Mouse (Mus musculus) retina, postnatal 1 day (tissue): ENCODE measurements around the gene Txndc11.
"Not testable (repeated sequence)": the region's sequence is repeated elsewhere in the genome, so short reads cannot be mapped to it uniquely, and the experiment has no call there.

Experiments
- DNase-seq: peaks from one replicate; pipeline ENCODE4 v3.0.0-alpha.2; 2012

Gene Txndc11

DNA sequence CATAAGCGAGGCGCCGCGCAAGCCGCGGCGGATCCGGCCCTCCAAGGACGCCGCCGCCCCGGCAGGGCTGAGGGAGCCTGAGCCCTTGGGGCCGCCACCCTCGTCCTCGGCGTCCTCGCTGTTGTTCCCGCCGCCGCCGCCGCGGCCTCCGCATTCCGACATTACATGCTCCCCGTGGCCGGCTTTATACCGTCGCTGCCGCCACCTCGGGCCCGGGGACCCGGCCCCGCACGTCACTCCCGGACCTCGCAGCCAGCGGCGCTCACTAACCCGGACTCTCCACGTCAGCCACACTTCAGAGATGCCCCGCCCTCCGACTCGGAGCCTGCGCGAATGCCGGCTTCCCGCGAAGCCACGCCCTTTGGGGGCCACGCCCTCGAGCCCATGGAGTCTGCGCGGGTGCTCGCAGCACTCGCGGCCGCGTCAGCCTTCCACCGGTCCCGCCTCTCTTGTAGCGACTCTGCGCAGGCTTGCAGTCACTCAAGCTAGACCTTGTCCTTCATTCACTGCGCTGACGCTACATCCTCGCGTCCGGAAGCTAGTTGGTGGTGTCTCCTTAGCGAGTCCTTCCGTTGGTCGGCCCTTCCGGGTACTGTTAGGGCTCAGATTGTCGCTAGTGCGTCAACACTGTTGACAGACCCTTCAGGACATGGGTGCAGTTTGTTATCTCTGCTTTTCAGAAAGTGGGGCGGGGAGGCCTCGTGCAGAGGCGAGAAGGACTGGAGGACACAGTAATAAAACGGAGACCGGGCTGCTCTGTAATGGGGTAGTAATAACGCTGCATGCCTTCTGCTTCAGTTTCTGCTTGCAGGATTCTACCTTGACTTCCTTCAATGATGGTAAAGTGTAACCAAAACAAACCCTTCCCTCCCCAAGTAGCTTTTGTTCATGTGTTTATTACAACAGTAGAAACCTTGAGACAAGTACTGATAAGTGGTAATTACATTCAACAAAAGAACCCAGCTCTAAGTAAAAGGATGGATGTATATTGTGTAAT, at the start of gene Txndc11:
Gene Txndc11, minus strand, starts transcription at position 303 of the 997 bp plus-strand sequence.
- DNase-seq = peak; percentile 98

DNA sequence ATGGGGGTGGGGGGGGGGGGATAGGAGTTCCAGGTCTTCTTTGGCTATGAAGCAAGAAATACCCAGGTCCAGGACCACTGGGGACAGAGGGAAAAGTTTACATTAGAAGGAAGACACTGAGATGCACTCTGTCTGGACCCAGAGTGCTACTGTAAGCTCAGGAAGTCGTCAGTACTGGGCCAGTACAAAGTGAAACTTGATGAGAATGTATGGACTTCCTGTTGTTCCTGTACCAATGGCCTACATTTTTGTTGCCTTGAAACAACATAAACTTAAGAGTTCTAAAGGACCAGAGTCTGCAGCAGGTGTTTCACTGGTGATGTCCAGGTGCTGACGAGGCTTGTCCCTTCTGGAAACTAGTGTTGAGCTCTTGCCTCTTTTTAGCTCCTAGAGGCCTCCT, 43.0 kb upstream of the Txndc11 start:
- no peak for DNase-seq

DNA sequence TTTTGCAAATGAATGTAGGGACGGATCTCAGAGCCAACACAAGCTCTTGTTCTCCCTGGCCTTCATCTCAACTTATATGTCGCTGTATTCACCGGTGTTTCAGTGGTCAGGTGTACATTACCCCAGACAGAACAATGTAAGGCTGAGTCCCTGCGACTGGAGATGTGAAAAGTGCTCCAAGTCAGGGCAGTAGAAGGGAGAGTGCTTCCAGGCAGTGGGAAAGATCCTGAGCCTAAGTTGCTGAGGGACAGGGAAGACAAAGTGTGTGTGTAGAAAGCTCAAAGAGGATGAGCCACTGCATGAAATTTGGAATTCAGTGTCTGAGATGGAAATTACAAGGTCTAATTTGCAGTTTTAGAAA, 42.4 kb upstream of the Txndc11 start:
- DNase-seq = no peak

DNA sequence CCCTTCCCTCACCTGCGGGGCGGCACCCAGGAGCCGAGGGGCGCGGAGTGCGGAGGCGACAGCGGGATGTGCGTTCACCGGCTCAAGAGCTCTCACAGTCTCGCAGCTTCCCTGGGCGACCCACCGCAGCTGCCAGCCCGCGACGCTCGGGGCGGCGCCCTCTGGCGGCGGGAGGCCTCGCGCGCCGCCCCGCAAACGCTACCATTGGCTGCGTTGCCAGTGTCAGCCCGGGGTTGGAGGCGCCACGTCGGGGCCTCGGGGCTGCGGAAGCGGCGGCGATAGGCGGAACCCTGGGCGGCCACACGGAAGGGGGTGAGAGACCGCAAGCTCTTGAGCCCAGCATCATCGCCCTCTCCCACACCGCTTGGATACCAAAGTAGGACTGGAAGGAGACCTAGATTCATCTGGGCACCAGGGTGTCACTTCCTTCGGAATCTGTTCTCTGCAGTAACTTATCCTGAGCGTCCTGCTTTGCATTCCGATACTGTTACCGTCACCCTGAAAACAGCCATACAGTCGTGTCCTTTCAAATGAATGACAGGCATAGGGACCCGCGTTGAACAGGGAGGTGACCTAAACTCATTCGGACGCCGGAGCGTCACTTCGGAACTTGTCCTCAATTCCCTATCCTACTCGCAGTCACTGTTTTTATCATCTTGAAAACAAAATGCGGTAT, 41.9 kb upstream of the Txndc11 start, which contains the start of gene Zc3h7a:
Gene Zc3h7a, minus strand, starts transcription at position 186 of the 676 bp plus-strand sequence.
- DNase-seq = peak; percentile 95

DNA sequence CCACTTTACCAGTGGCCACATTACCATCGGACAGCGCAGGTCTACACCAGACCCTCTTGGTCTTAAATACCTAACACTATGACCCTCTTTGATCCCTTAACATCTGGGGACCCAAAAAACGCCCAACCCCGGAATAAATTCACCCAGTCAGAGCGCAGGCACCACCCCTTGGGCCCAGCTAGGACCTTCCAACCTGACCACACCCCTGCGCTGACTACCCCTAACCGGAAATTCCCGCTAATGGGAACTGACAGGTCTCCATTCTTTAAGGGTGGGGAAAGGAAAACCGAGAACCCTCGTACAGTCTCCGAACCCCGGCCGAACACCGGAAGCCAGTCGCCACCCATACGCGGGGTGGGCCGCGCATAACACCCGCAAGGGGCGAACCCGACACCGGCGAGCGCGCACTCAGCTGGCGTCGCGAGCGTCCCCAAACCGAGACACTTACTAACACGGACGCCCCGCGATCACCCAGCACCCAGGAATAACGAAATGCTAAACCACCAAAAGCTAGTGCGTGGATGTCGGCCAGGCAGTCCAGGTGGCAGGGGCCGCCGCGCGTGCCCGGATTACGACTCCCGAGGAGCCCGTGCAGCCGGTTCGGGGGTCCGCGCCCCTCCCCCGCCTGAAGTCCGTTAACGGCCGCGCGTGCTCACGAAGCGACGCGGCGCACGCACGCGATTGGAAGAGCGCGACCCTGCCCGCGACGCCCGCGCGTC, 41.2 kb upstream of the Txndc11 start:
- DNase-seq = peak; percentile 90

DNA sequence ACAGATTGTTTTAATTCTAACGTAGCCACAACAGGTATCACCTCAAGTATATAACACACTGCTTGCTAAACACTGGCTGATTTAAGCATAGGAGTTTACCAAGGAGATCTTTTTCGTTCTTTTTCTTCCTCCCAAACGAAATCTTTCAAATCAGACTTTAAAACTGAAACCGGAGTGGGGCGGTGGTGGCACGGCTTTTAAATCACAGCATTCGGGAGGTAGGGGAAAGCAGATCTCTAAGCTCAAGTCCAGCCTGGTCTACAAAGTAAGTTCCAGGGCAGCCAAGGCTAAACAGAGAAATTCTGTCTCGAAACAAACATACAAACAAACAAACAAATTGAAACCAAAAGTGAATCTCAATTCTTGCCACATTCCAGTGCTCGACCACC, 40.6 kb upstream of the Txndc11 start:
- no peak for DNase-seq

DNA sequence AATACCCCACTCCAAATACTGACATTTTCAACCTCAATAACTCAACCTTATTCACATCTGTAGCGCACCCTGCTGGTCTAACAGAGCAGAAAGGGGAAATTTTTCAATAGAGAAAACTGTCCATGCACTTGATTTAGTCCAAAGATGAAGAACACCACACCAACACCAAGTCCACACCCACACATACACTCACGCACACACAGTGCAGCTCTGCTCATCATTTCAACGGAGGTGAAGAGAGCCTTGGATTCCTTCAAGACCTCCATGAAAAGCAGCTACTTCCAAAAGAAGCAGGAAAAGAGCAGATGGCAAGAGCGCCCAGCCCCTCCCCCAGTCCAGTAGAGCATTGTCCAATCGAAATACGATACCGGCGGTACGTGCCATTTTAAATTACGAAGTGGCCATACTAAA, 40.2 kb upstream of the Txndc11 start:
- peak; percentile 78 for DNase-seq

DNA sequence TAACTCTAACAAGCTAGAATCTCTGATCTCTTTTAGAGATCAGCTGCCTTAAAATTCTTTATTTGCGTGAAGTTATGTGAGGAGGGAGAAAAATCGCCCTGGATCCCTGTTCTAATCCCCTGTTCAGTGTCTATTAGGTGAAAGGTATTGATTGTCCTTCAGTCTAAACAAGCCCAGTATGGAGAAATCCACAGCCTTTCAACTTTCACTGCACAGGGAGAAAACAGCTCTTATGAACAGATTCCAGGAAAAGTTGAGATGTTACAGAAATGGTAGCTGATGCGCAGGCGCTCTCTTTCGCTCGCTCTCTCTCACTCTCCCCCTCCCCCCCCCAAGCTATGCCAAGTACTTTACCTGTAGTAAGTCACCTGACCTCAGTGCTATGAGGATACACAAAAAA, 37.2 kb upstream of the Txndc11 start:
- no peak for DNase-seq

DNA sequence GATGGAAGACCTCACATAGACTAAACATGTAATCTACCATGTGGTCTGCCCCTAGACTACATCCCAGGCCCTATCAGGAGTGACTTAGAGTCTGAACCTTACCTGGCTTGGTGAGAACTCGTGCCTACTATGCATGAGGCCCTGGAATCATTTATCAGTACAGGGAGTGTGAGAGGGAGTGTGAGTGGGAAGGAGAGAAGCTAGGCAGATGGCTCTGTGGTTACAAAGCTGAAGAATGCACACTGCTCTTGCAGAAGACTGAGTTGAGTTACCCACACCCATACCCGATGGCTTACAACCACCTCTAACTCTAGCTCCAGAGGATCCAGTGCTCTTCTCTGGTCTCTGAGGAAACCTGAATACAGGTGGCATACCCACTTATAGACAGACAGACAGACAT, 32.0 kb upstream of the Txndc11 start:
- no peak for DNase-seq

DNA sequence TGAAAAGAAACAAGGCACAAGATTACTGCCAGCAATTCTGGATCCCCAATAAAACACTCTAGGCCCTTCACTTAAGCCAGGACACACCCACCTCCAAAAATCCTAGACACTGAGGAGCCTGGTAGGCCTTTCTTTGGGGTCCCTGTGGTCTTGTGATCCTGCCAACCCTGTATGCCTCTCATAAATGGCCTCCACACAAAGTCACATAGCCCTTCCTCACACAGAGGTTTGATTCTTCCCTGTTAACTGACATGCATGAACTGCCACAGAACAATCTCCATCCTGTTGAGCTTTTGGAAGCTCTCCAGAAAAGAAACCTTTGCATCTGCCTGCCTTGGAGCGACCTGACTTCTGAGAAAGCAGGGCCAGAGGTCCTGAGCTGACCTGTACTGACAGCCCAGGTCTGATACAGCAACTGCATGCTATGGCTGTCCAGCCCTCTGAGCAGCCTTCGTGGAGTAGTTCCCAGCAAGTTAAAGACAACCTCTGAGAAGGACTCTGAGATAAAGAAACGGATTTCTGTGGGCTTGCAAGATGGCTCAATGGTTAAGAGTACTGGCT, 30.3 kb upstream of the Txndc11 start:
- no peak for DNase-seq

DNA sequence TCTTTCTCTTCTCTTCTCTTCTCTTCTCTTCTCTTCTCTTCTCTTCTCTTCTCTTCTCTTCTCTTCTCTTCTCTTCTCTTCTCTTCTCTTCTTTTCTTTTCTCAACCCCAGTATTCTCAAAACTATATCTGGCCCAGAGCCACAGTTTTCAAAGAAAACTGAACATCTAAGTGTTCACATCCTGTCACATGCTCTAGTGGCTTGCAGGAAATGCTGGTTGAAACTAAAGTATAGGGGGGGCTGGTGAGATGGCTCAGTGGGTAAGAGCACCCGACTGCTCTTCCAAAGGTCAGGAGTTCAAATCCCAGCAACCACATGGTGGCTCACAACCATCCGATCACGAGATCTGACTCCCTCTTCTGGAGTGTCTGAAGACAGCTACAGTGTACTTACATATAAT, 23.3 kb upstream of the Txndc11 start:
- DNase-seq = not testable (repeated sequence)

DNA sequence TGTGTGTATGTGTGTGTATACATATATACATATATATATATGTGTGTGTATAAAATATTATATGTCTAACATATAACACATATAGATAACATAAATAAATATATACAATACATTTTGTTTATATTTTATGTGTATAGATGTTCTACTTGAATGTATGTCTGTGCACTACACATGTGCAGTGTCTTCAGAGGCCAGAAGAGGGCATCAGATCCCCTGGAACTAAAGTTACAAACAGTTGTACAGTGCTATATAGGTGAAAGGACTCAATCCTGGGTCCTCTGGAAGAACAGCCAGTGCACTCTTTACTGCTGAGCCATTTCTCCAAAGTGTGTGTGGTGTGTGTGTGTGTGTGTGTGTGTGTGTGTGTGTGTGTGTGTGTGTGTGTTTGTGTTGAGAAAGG, 20.1 kb upstream of the Txndc11 start:
- DNase-seq = no peak

DNA sequence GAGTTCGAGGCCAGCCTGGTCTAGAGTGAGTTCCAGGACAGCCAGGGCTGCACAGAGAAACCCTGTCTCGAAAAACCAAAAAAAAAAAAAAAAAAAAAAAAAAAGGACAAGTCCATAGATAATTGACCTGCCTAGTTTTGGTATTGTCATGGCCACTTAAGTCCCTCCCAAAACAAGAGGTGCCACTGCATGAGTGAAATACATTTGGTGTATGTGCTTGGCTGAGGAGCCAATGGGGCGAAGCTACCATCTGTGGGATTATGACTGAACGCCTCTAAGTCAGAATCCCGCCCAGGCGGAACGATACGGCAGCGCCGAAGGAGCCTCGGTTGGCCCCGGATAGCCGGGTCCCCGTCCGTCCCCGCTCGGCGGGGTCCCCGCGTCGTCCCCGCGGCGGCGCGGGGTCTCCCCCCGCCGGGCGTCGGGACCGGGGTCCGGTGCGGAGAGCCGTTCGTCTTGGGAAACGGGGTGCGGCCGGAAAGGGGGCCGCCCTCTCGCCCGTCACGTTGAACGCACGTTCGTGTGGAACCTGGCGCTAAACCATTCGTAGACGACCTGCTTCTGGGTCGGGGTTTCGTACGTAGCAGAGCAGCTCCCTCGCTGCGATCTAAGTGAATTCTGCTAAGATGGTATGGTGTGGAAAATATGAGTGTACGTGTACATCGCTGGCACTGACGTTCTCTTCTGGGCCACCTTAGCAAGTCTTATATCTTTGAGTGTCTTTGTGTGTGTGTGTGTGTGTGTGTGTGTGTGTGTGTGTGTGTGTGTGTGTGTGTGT, 9.4 kb upstream of the Txndc11 start:
- DNase-seq = not testable (repeated sequence)

DNA sequence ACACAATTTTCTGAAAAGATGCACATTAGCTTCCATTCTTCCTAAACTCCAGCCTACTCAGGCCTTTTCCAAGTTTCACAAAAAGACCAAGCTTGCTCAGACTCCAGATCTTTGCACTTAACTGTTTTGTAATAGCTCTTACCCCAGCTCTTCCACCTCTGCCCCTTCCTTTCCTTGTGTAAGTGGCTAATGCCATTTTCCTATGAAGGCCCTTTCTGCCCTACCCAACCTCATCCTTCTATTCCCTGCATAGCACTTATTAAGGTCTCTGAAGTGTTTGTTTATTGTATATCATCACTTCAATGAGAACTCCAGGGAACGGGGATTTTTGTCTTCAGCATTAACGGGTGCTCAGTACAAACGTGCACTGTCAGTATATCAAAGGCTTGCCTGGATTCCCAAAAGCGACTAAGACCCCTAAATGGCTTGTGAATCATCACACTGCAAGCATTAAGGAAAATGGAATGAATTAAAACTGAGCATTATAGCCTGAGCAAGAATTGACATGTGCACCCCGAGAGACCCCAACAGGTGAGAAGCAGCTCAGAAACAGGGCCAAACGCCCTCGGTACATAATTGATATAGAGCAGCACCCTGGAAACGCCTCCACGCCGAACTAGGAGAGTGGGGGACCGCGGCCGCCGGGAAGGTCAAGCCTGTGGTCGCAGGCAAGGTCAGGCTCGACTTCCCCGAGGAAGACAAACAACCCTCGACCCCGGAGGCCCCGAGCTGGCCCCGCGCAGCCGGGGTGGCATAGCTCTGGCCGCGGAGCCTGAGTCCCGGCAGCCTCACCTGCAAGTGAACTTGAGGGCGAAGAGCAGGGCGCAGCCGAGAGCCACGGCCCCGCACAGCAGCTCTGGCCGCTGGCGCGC, 738 bp downstream of the Txndc11 start:
- DNase-seq = no peak

DNA sequence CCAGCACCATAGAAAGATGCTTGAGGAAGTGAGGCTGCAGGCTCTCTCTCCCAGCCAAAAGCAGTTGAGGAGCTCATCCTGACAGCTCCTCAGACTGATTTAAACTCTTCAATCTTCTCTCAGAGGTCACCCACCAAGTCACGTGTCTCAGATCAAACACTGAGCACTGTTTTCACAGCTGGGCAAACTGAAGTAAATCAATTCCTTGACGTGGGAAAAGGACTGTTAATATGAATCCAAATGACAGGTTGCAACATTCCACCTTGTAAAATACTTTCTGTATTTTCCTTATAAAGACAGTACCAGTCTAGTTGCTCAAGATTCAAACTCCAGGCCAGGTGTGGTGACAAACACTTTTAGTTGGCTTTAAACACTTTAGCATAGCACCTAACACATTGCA, 1.6 kb downstream of the Txndc11 start:
- no peak for DNase-seq

DNA sequence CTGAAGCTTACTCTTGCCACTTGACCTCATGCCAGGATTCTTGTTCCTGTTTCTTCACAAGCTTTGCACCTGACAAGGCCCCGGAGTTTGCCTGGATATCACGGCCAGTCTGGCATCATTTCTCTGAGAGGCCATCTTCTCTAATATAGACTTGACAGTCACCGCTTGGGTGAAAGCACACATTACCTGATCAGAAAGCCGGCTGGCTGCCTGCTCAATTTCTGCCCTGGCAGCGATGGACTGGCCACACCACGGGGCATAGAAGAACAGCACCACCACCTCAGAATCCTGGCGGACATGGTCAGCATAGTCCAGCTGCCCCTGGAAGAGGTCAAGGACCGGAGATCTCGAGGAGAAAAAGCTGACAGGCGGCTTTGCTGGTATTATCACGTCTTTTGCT, 6.1 kb downstream of the Txndc11 start:
- no peak for DNase-seq

DNA sequence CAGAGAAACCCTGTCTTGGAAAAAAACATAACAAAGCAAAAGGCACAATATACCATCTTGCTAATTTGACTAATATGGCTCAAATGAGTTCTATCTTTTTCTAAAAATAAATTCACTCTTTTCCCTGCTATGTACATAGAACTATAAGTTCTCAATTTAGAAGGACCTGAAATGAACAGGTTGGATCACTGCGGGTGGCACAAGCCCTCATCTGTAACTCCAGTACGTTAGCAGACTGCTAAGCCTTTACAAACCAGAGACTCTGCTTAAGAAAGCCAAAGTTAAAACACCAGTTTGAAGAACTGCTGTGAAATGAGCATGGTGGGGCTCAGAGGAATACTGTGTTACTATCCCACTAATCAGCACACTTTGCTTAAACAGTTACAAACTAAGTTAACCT, 9.1 kb downstream of the Txndc11 start:
- no peak for DNase-seq

DNA sequence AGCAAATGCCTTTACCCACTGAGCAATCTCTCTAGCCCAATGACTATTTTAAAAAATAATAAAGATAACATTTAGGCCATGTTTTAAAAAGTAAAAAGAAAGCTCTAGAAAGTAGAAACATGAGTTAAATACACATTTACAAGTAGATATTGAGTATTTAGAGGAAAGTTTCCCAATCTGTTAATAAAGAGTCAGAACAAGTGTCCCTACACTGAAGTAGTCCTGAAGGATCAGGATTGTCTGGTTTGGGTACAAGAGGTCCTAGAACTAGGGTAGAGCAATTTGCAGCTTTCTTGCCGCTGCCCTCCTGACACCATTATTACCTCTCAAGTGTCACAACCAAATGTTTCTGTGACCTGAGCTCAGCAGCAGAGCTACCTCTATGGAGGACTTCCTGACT, 10.3 kb downstream of the Txndc11 start:
- no peak for DNase-seq

DNA sequence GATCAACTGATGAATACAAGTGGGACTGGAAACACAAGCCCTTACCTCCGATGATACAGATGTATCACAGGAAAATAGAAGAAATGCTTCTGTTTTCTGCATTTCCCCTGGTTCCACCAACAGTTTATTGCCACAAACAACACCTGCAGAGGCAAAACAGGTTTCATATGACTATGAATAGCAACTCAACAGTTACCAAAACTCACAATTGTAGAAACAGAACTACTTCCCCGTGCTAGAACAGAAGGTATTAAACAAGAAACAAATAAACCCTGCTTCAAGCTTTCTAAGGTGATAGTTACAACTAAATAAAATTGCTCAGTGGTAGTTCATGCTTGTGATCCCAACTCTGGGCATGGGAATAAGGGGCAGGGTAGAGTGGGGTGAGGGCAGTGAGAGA, 11.8 kb downstream of the Txndc11 start:
- DNase-seq = no peak

DNA sequence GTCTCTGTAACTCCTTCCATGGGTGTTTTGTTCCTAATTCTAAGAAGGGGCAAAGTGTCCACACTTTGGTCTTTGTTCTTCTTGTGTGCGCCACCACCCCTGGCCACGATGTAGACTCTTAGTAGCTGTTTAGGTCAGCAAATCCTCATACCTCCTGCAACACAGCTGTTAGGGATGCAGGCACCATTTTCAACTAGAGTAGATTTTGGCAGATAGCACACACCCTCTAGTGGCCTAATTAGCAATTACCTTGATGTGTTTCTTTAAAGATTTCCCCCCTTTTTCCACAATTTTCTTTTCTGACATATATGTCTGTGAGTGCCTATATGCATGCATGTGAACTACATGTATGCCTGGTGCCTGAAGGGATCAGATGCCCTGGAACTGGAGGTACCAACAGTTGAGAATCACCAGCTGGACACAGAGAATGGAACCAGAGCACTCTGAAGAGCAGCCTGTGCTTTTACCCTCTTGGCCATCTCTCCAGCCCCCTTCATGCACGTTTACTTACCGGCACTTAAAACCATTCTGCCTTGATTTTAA, 25.2 kb downstream of the Txndc11 start:
- peak; percentile 64 for DNase-seq

DNA sequence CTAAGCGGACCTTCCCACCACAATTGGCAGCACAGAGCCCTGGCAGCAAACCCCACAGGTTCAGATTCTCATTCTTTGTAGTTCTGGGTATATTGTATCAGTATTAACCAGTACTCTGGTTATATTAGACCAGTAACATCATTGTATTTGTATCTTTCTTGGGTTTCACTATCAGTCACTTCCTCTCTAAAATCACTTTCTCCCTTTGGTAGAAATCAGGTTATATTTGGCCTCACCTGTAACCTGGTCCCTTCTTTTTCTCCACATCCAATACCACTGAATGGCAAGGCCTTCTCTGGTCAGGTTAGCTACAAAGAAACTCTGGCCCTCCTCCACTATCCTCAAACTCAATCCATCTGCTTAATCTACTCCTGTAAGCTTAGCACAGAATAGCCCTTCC, 29.5 kb downstream of the Txndc11 start:
- no peak for DNase-seq
